Mouse (Mus musculus) adrenal gland, postnatal 14 days (tissue): ENCODE results near the gene Mapre1. TPM values are rescaled to one million over a fixed set of nuclear protein-coding genes. Genes with fewer than 3 reads are reported as not detected.
"Not testable (repeated sequence)": the region's sequence is repeated elsewhere in the genome, so short reads cannot be mapped to it uniquely, and the experiment has no call there.

ENCODE experiments used
- DNase-seq: peaks from one replicate; pipeline ENCODE4 v3.0.0; 2021; ENCODE audit warnings: mixed read lengths
- long read RNA-seq, 2 experiments: library from polyadenylated mRNA; stranded (forward); transcript quantifications; one replicate each; pipeline ENCODE4 v2.0.0; 2021
- total RNA-seq: library from RNA; stranded (reverse); gene quantifications from 2 replicates; pipeline ENCODE4 v1.2.3, GENCODE M21; 2021

The Mapre1 gene
- 99.4 and 105 TPM in 2 replicates for total RNA-seq
- long read RNA-seq, experiment 1, full-length matches to known transcripts = 153 of 171 reads
- long read RNA-seq, experiment 1, partial matches to known transcripts = 6 of 171 reads
- long read RNA-seq, experiment 1, other reads (novel, unspliced or antisense) = 12 of 171 reads
- long read RNA-seq, experiment 2, full-length matches to known transcripts = 120 of 131 reads
- long read RNA-seq, experiment 2, partial matches to known transcripts = 7 of 131 reads
- long read RNA-seq, experiment 2, other reads (novel, unspliced or antisense) = 4 of 131 reads

GRCm38 (mm10) chr2:153740500-153741436 is at the start of gene Mapre1:
Mapre1 (plus strand) TSS chr2:153741274.
- DNase-seq = peak; percentile 100

DNA sequence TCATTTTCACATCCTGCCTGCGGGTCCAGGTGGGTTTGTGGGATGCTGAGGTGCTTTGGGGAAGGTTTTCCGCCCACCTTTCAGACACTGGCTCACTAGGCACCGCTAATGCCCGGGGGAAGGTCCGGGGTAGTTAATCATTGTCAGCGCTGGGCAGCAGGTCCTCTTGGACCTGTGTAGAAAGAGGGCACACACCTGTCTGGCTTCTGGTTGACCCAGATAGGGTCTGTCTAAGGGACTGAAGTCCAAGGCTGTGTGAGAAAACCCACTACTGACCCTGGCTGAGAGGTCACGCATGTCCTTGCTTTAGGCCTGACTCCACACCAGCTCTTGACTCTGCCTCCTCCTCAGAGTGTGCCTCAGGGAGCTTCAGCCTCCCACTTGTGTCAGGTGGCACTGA is 47.7 kb upstream of the Mapre1 start:
- not testable (repeated sequence) for DNase-seq

- peak; percentile 82 for DNase-seq
Measured at GRCm38 (mm10) chr2:153694462-153695085, 46.5 kb upstream of the Mapre1 start.

GRCm38 (mm10) chr2:153696352-153696751 is 44.7 kb upstream of the Mapre1 start, which contains the start of gene Dnmt3c:
Dnmt3c (plus strand) TSS chr2:153696652.
- no peak for DNase-seq

GRCm38 (mm10) chr2:153703389-153703788 is 37.7 kb upstream of the Mapre1 start:
- DNase-seq = no peak

GRCm38 (mm10) chr2:153710701-153711330 is 30.3 kb upstream of the Mapre1 start:
- peak; percentile 30 for DNase-seq

GRCm38 (mm10) chr2:153712646-153713091 is 28.4 kb upstream of the Mapre1 start:
- peak; percentile 17 for DNase-seq

DNA sequence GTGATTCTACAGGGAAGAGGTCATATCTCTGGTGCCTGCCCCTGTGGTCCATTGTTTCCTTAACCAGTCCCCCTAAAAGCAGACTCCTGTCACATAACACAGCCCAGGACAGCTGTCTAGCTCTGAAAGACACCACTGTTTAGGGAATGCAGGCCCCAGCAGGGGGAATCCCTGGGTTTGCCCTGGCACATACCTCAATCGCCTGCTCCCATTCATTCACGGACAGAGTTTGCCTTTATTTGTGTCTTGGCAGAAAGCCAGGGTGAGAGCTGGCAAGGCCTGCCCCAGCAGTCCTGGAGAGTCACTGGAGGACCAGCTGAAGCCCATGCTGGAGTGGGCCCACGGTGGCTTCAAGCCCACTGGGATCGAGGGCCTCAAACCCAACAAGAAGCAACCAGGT is 27.8 kb upstream of the Mapre1 start:
- peak; percentile 65 for DNase-seq

DNA sequence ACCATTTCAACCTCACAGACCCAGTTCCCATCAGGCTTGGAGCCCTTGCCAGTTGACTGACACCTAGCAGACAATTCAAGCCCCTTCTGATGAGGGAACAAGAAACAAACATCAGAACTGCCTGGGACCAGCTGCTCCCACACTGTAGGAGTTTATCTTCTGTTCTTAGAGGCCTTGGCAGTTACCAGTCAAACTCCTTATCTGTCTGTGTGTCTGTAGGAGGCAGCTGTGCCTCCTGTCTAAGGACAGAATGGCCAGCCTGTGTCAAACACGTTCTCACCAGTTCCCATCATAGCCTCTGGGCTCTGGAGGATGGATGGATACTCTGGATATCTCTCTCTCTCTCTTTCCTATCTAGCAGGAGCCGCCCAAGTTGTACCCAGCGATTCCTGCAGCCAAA is 23.2 kb upstream of the Mapre1 start:
- DNase-seq = not testable (repeated sequence)

GRCm38 (mm10) chr2:153723098-153723497 is 18.0 kb upstream of the Mapre1 start:
- no peak for DNase-seq

GRCm38 (mm10) chr2:153724424-153724823 is 16.6 kb upstream of the Mapre1 start:
- DNase-seq = no peak

DNA sequence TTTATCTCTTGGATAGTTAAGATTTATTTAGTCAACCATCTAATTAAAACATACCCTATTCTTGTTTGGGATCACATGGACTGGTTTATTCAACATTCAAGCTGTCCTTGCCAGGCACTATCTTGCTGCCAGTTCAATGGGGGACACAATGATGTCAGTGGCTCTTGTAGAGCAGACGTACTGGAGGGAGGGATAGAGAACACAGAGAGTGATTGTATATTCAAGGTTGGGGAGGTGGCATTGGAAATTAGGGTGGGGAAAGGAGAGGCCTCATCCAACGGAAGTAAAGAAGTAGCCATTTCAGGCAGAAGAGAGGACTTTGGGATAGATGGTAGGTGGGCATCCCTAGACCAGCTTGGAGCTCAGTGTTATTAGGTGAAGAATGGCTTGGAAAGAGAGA is 16.2 kb upstream of the Mapre1 start:
- DNase-seq = no peak

GRCm38 (mm10) chr2:153725291-153725690 is 15.8 kb upstream of the Mapre1 start:
- DNase-seq = no peak

GRCm38 (mm10) chr2:153734033-153734432 is 7.0 kb upstream of the Mapre1 start:
- DNase-seq = no peak

- DNase-seq = peak; percentile 90
Measured at GRCm38 (mm10) chr2:153741437-153742065, 477 bp downstream of the Mapre1 start.

- DNase-seq = no peak
Measured at GRCm38 (mm10) chr2:153747994-153748393, 6.9 kb downstream of the Mapre1 start.

GRCm38 (mm10) chr2:153750363-153750762 is 9.3 kb downstream of the Mapre1 start:
- no peak for DNase-seq

GRCm38 (mm10) chr2:153762121-153762520 is 21.0 kb downstream of the Mapre1 start:
- no peak for DNase-seq

- DNase-seq = no peak
Measured at GRCm38 (mm10) chr2:153767484-153767883, 26.4 kb downstream of the Mapre1 start.

DNA sequence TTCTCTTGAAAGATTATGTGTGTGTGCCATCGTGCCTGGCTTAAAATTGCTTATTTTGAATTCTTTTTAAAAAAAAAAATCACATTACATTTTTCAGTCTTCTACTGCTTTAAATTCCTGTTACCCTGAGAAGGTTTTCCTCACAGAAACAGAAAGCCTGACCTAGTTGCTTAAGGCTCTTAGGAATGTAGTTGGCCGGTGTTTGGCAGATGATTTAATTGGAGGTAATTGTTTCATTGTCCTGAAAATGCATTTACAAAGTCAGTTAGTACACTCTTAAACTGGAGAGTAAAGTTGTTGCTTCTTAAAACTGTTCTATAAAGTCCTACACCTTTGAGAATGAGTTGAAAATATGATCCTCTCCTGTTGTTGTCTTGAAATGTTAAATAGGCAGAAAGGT is 27.8 kb downstream of the Mapre1 start:
- DNase-seq = no peak

GRCm38 (mm10) chr2:153772950-153773349 is 31.9 kb downstream of the Mapre1 start:
- no peak for DNase-seq

DNA sequence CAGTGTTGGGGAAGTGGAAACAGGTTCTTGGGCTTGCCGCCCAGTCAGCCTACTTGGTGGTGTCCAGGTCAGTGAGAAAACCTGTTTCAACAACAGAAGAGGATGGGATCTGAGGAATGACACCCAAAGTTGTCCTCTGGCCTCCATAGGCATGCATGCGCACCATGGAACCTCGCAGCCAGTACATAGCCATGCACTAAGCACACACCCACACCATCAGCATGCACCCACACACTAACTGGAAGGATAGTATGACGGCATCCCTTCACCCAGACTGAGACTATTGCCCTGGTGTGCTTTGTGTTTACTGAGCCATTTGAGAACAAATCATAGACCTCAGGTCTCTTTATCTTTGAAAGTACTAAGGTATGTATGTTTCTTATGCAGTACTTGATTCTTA is 34.4 kb downstream of the Mapre1 start:
- no peak for DNase-seq
